Mouse (Mus musculus) lung, embryonic 14.5 days (tissue): Measurements from ENCODE around the gene Gm10644. TPM values are rescaled to one million over a fixed set of nuclear protein-coding genes. Genes with fewer than 3 reads are reported as not detected.

Source experiments
- ATAC-seq: fragments of 200-750 bp; cut with Nextera tagmentation; 2 replicates; pipeline ENCODE4 v1.8.0; 2017; ENCODE audit warnings: mild to moderate bottlenecking, moderate TSS enrichment, moderate library complexity; ENCODE audit not compliant: insufficient read depth
- DNase-seq: peaks from one replicate; pipeline ENCODE4 v3.0.0-alpha.2; 2015
- H3K27ac ChIP-seq: fragments of 300-500 bp; sonication (generic); 2 replicates; pipeline ENCODE4 v1.5.1; 2014; ENCODE audit warnings: low read depth, mild to moderate bottlenecking, moderate library complexity
- H3K27me3 ChIP-seq: fragments of 300-500 bp; sonication (generic); 2 replicates; pipeline ENCODE4 v1.6.1; 2014; ENCODE audit warnings: low read length, control low read depth; ENCODE audit not compliant: insufficient read depth
- H3K36me3 ChIP-seq: fragments of 300-500 bp; sonication (generic); 2 replicates; pipeline ENCODE4 v1.6.1; 2014; ENCODE audit warnings: control low read depth; ENCODE audit not compliant: insufficient read depth
- H3K4me1 ChIP-seq: fragments of 300-500 bp; sonication (generic); 2 replicates; pipeline ENCODE4 v1.6.1; 2014; ENCODE audit warnings: antibody characterized with exemption, control low read depth; ENCODE audit not compliant: insufficient read depth
- H3K4me2 ChIP-seq: fragments of 300-500 bp; sonication (generic); 2 replicates; pipeline ENCODE4 v1.6.1; 2014; ENCODE audit warnings: mild to moderate bottlenecking
- H3K4me3 ChIP-seq: fragments of 300-500 bp; sonication (generic); 2 replicates; pipeline ENCODE4 v1.5.1; 2014; ENCODE audit warnings: low read depth, low read length
- H3K9ac ChIP-seq: fragments of 300-500 bp; sonication (generic); 2 replicates; pipeline ENCODE4 v1.6.1; 2014
- H3K9me3 ChIP-seq: fragments of 300-500 bp; sonication (generic); 2 replicates; pipeline ENCODE4 v1.6.1; 2016; ENCODE audit warnings: low read depth, low read length, control low read depth
- CTCF ChIP-seq: IDR thresholded peaks from 2 replicates; pipeline ENCODE4 v1.5.1; 2016; ENCODE audit warnings: antibody characterized with exemption, low read depth
- WGBS: fragments of 180-500 bp; shearing (Covaris S2); extraction: QIAGEN DNeasy Blood & Tissue Kit; methylation state at CpG from one replicate; pipeline ENCODE4 v1.1.7; 2014; 5-methylcytosine and 5-hydroxymethylcytosine counted together
- polyA plus RNA-seq: library from polyadenylated mRNA; unstranded; fragments of >200 nt; fragmentation: Nextera tagmentation; extraction: Ambion mirVana; gene quantifications from 2 replicates; pipeline ENCODE4 v1.2.1, GENCODE M21; 2014

Gm10644 gene
- polyA plus RNA-seq, 1 experiment from 2014 or later, result 0.50 TPM

GRCm38 (mm10) chr8:83999057-83999705 lies 44.2 kb upstream of the Gm10644 start:
- 52% methylated on average over 16 of the region's 16 CpGs for WGBS
- peak overlapping the region; percentile 85 for H3K4me3 ChIP-seq
- ATAC-seq (no peak), DNase-seq (no peak)
- TF ChIP-seq CTCF, result no peak
- no peaks in the 10 kb centered on the region for H3K9me3 ChIP-seq
- H3K4me2 ChIP-seq, result peak overlapping the region; percentile 89
- 0 out of 2 replicates have a peak, but pooled peaks cover 3% of the 10 kb centered on the region for H3K27me3 ChIP-seq
- peaks cover 6% of the 10 kb centered on the region for H3K4me1 ChIP-seq
- H3K27ac ChIP-seq, result no peak overlapping the region
- H3K9ac ChIP-seq, result peak overlapping the region; percentile 80
- H3K36me3 ChIP-seq, result peaks cover 45% of the 10 kb centered on the region

- under 1% methylated on average over 69 of the region's 92 CpGs for WGBS
- ATAC-seq, result peak; percentile 9; the same call in 1 of the 2 replicates
- H3K4me1 ChIP-seq, result peaks cover 6% of the 10 kb centered on the region
- DNase-seq, result peak; percentile 90
- H3K27me3 ChIP-seq, result 0 out of 2 replicates have a peak, but pooled peaks cover 3% of the 10 kb centered on the region
- H3K9me3 ChIP-seq, result no peaks in the 10 kb centered on the region
- H3K4me3 ChIP-seq, result peak overlapping the region; percentile 85
- peak overlapping the region; percentile 80 for H3K9ac ChIP-seq
- TF ChIP-seq CTCF, result peak; percentile 70
- peak overlapping the region; percentile 89 for H3K4me2 ChIP-seq
- H3K36me3 ChIP-seq, result peaks cover 51% of the 10 kb centered on the region
- peak overlapping the region; percentile 91 for H3K27ac ChIP-seq
Measured at GRCm38 (mm10) chr8:83998231-83999056, 43.4 kb upstream of the Gm10644 start.

GRCm38 (mm10) chr8:83997511-83998141 lies 42.6 kb upstream of the Gm10644 start, which contains the start of gene Samd1:
TSS of gene Samd1 (plus strand) at chr8:83997672.
- Histone ChIP-seq H3K4me1 (peaks cover 6% of the 10 kb centered on the region), H3K27me3 (0 out of 2 replicates have a peak, but pooled peaks cover 3% of the 10 kb centered on the region), H3K9me3 (no peaks in the 10 kb centered on the region), H3K4me3 (peak within 1 kb of the TSS; percentile 85), H3K4me2 (peak within 1 kb of the TSS; percentile 89), H3K36me3 (peaks cover 57% of the 10 kb centered on the region), H3K9ac (peak within 1 kb of the TSS; percentile 80), H3K27ac (peak within 1 kb of the TSS; percentile 98)
- ATAC-seq, result no peak
- TF ChIP-seq CTCF, result no peak
- under 1% methylated on average over 77 of the region's 112 CpGs for WGBS
- DNase-seq, result peak; percentile 75

- Histone ChIP-seq H3K27me3 (0 out of 2 replicates have a peak, but pooled peaks cover 3% of the 10 kb centered on the region), H3K4me2 (peak overlapping the region; percentile 89), H3K27ac (peak overlapping the region; percentile 98), H3K36me3 (peaks cover 59% of the 10 kb centered on the region), H3K4me3 (peak overlapping the region; percentile 81), H3K9me3 (no peaks in the 10 kb centered on the region), H3K4me1 (peaks cover 6% of the 10 kb centered on the region), H3K9ac (peak overlapping the region; percentile 80)
- DNase-seq, result peak; percentile 89
- ATAC-seq, result peak; percentile 81
- TF ChIP-seq CTCF, result no peak
- under 1% methylated on average over 57 of the region's 103 CpGs for whole genome bisulfite sequencing
Measured at GRCm38 (mm10) chr8:83996567-83997505, 41.8 kb upstream of the Gm10644 start.

- H3K4me1 ChIP-seq, result peaks cover 6% of the 10 kb centered on the region
- 0 out of 2 replicates have a peak, but pooled peaks cover 3% of the 10 kb centered on the region for H3K27me3 ChIP-seq
- H3K36me3 ChIP-seq, result peaks cover 60% of the 10 kb centered on the region
- H3K9me3 ChIP-seq, result no peaks in the 10 kb centered on the region
- TF ChIP-seq CTCF, result no peak
- H3K4me3 ChIP-seq, result peak overlapping the region; percentile 81
- DNase-seq, result peak; percentile 26
- peak overlapping the region; percentile 98; the same call in 1 of the 2 replicates for H3K27ac ChIP-seq
- H3K4me2 ChIP-seq, result peak overlapping the region; percentile 89
- 17% methylated on average over 12 of the region's 12 CpGs for WGBS
- peak overlapping the region; percentile 80; the same call in 1 of the 2 replicates for H3K9ac ChIP-seq
- ATAC-seq, result peak; percentile 5; the same call in 1 of the 2 replicates
Measured at GRCm38 (mm10) chr8:83995973-83996372, 41.0 kb upstream of the Gm10644 start.

GRCm38 (mm10) chr8:83994030-83994429 lies 39.0 kb upstream of the Gm10644 start:
- Histone ChIP-seq H3K9me3 (no peaks in the 10 kb centered on the region), H3K4me3 (no peak overlapping the region), H3K27ac (no peak overlapping the region), H3K27me3 (no peaks in the 10 kb centered on the region), H3K4me1 (peaks cover 2% of the 10 kb centered on the region), H3K36me3 (peaks cover 59% of the 10 kb centered on the region), H3K4me2 (no peak overlapping the region), H3K9ac (no peak overlapping the region)
- TF ChIP-seq CTCF, result no peak
- 77% methylated on average over 3 of the region's 3 CpGs for WGBS
- DNase-seq (no peak), ATAC-seq (no peak)
